Mouse (Mus musculus) naive thymus-derived CD4-positive, alpha-beta T cell, adult 2 months (primary cell): Measurements from ENCODE around the gene Pitpnm3.

ENCODE experiments used
- DNase-seq: peaks from one replicate; pipeline ENCODE4 v3.0.0-alpha.2; 2011; ENCODE audit warnings: low read depth

Pitpnm3 gene

DNA sequence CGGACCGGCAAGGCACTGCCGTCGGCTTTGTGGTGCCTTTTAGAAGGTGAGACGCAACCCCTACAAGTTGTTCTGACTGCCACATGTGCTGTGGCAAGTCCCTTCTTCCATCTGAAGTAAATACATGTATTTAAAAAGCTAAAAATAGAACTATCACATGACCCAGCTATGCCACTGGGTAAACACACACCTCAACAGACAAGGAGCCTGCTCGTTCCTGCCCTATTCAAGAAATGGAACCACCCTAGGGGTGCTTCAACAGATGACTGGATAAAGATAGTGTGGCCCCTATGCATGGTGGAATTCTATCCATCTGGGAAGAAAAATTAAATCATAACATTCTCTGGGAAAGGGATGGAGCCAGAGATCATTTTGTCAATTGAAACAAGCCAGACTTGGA, 112.8 kb downstream of the Pitpnm3 start:
- DNase-seq, result no peak

DNA sequence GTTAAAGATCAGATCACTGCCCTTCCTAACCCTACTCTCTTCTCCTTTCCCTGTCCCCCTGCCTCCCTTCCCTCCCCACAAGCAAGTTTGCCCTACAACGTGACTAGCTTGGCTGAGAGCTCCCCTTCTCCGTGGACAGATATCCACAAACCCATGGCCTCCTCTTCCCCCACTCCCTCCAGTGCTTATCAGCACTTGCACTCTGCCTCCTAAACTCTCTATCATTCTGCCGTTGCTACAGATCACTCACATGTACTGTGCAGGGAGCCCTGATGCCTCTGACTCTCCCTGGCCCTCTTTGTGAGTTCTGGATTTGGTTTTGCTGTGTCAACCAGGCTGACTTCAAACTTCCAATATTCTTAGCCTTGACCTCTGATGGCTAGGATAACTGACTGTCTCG, 114.6 kb downstream of the Pitpnm3 start:
- DNase-seq, result no peak

DNA sequence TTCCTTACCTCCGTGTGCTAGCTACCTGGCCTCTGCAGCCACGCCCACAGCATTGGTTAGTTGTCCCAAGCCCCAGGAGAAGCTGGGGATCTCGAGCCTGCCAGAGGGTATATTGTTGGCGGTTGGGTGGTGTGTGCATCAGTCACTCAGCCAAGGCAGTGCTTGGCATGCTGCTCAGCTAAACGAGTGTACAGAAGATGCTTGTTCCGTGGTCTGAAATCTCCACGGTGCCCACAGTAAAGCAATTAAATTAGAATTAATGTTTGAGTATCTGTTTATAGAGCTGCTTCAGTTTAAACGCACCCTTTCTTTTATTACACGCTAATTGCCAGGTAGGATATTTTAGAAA, 118.4 kb downstream of the Pitpnm3 start:
- DNase-seq, result no peak

DNA sequence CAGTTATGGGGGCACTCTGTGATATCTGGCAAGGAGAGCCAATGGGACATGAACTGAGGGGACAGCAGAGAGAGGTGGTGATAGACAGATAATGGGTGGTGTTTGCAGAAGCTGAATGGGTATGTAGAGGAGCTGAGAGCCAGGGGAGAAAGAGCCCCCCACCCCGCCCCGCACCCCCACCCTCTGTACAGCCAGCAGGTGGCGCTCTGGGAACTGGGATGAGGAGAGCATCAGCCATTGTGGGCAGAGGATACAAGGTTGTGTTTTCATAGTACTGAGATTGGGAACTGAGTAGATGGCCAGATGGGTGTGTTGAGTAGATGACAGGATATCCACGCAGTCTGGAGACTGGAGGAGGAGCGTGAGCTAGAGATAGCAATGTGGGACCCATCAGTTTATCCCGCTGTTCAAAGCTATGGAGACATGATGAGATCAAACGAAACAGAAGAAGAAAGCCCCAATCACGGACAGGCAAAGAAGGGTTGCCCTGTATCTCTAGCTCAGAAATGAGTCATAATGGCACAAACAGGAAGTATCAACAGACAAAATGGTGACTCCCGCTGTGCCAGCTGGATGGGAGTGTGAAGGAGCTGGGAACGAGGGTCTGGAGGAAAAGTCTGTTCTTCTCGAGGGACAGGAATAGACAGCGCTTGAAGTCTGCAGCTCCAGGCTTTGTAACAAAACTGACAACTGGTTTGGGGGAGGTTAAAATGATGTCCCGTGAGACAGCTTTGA, 118.9 kb downstream of the Pitpnm3 start:
- no peak for DNase-seq

DNA sequence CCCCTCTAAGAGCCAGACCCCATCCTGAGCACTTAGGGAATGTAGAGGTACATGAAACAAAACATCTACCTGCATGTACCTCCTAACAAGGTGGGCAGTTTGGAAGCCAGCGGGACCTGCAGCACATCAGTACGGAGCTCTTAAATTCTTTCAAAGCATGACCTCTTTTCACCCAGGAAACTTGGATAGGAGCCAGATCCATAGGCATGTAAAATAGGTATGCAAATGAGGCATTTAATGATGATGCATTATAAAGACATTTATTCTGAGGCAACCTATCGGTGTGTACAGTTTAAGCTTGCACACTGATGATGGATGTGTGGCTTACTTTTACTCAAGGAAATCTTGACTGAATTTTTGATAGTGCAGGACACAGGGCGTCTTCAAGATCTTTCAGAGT, 120.9 kb downstream of the Pitpnm3 start:
- DNase-seq, result no peak

DNA sequence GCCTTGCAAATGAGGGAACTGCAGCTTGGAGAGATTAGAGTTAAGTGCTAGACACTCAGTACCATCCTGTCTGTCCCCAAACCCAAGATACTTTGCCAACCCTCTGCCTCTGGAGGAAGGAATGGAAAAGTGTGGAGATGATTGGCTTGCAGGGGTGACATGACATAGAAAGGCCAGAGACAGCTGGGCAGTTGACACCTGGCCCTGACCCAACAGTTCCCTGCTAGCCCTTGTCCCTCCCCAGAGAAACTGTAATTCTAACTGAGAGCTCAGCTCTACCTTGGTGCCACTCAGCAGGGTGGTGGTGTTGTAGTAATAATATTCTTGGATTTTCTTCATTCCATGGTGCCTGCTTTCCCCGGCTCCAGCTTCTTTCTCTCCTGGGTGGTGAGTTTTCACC, 123.6 kb downstream of the Pitpnm3 start:
- DNase-seq, result no peak

DNA sequence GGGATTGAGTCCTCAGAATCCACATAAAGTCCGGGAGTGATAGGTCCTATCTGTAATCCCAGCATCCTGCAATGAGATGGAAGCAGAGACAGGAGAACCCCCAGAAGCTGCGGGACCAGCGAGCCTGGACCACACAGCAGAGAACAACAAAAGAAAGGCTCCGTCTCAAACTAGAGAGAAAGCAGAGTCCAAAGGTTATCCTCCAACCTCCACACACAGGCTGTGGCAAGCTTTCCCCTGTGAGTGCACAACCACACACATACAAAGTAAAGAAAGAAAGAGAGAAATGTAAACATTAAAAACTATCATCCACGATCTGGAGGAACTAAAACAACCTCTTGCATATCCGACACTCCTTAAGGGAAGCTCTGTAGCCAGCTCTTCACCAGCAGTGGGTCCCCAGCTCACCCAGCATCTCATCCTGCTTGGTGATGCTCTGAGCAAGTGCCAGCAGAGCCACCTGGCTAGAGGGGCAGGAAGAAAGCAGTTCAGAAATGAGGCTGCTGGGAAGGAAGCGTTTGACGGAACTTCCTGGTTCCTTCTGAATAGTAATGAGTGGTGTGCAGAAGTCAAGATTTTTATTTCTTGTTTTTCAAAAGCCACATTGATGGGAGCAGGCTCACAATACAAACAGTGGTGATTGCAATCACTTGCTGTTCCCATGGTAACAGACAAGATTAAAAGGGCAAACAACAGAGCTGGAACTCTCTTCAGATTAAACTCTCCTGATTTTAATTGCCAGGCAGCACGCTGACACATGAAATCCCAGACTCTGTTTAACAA, 124.4 kb downstream of the Pitpnm3 start:
- DNase-seq, result no peak

DNA sequence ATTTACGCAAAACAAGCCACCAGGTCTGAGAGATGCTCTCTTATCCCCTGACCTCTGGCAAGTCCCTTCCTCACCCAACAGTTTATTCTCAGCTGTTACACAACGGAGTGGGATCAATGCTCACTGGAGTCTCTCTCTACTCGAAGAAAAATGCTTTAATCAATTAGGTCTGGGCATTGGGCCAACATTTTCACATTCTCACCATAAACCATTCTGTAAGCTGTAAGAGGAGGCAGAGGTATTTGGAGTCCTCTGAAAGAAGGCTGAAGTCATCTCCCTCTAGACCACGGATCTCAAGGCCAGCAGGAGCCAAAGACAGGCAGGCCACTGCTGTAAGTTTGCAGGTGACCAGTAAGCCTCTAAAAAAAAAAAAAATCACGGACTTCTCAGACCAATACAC, 125.2 kb downstream of the Pitpnm3 start:
- no peak for DNase-seq

DNA sequence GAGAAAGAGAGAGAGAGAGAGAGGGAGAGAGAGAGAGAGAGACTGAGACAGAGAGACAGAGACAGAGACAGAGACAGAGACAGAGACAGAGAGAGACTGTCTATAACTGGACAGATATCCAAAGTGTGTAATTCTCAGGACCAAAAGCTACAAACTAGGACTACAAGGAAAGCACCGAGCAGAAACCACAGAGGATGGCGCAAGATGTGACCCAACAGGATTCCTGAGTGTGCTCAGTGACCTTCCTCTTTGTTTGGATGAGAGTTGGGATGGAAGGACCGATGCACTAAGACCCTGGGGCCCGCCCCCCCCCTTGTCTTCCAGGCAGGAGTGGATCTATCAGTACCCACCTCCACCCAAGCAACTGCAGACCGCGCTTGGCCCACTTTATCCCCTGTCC, 130.0 kb downstream of the Pitpnm3 start:
- DNase-seq, result no peak

DNA sequence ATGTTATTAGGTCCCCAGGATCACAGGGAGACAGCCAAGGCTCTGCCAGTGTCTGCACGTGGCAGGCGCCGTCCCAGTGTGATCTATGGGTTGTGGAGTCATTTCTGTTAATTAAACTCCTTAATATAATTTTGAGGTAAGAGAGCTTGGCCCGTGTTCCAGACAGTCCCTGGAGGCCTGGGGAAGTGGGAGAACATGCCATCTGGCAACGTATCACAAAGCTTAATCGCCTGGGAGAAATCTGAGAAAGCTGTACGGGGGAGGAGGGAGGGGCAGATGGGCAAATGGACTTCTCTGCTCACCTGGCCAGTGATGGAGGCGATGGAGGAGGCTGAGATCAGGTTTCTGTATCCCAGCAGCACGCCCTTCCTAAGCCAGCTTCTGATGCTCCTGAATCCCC, 132.4 kb downstream of the Pitpnm3 start:
- DNase-seq, result no peak

DNA sequence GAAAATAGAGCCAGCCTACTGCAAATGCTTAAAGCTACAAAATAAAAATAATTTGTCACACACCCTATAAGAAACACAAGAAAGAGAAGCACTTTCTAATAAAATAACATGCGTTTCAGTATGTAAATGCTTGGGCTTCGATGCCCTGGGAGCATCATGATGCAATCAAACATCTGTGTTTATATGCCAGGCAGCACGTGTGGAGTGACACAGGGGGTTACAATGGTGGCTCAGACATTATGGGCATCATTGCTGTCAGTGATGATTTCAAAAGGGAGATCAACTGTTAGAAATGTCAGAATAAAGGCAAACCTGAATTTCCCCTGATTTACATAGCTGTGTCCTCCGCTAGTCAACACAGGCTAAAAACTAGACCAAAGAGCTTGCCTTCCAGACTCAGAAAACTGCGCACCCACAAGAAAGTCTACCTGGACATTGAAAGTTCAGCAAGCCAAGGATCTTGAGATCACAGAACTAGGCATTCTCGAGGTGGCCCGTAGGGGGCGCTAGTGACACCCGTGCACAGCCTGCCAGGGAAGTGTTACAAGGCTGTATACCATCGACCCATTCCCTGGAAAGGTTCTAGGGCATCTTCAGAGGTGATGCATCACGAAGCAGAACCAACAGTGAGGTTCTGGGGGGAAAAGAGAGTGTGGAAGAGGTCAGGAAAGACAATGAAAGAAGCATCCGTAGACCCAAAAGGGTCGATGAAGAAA, 133.3 kb downstream of the Pitpnm3 start:
- DNase-seq, result peak; percentile 54

DNA sequence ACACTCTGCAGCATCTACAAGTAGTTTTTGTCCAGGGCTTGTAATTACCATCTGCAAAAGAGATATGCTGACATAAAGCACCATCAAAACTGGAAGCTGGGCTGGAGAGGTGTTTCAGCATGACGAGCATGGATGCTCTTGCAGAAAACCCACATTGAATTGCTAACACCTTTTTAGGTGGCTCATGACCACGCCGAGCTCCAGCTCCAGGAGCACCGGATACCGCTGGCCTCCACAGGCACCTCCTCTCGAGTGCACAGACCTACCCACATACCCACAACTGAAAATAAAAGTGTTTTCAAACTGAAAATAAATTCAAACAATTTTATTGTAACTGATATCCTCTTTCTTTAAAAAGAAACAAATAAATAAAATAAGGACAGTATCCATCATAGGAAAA, 135.4 kb downstream of the Pitpnm3 start:
- peak; percentile 38 for DNase-seq
